Mouse (Mus musculus): Measurements from ENCODE around the gene Samd4. TPM values are rescaled to one million over a fixed set of nuclear protein-coding genes. Genes with fewer than 3 reads are reported as not detected.

Gene Samd4
- polyA plus RNA-seq, 1 experiment from 2014 or later, result 3.3 TPM

- H3K27me3 ChIP-seq (ENCODE audit: low read depth, poor library complexity, severe bottlenecking), result peaks cover 19% of the 10 kb centered on the region
- H3K9me3 ChIP-seq (replicated peaks), result no peaks in the 10 kb centered on the region
- H3K4me3 ChIP-seq, result peak overlapping the region; percentile 77
- under 1% methylated on average over 50 of the region's 52 CpGs for WGBS
- peaks cover 8% of the 10 kb centered on the region for H3K36me3 ChIP-seq
- peaks cover 53% of the 10 kb centered on the region for H3K4me1 ChIP-seq
- H3K27ac ChIP-seq (replicated peaks), result peak overlapping the region; percentile 91
- DNase-seq (ENCODE audit: low spot score), result peak; percentile 81
Measured at GRCm38 (mm10) chr14:46884701-46885428, 2.2 kb downstream of the Samd4 start.

GRCm38 (mm10) chr14:46885429-46885755 lies 2.7 kb downstream of the Samd4 start:
- Histone ChIP-seq H3K27ac (replicated peaks) (peak overlapping the region; percentile 42; the same call in 1 of the 2 replicates), H3K4me1 (peaks cover 53% of the 10 kb centered on the region), H3K9me3 (replicated peaks) (no peaks in the 10 kb centered on the region), H3K4me3 (peak overlapping the region; percentile 77), H3K36me3 (peaks cover 8% of the 10 kb centered on the region), H3K27me3 (ENCODE audit: low read depth, poor library complexity, severe bottlenecking) (peaks cover 19% of the 10 kb centered on the region)
- WGBS, result 1% methylated on average over 7 of the region's 7 CpGs
- no peak for DNase-seq (ENCODE audit: low spot score)

- 21% methylated on average over 5 of the region's 5 CpGs for WGBS
- Histone ChIP-seq H3K27me3 (ENCODE audit: low read depth, poor library complexity, severe bottlenecking) (peaks cover 19% of the 10 kb centered on the region), H3K4me1 (peaks cover 53% of the 10 kb centered on the region), H3K4me3 (peak overlapping the region; percentile 77), H3K36me3 (peaks cover 8% of the 10 kb centered on the region), H3K27ac (replicated peaks) (peak overlapping the region; percentile 42), H3K9me3 (replicated peaks) (no peaks in the 10 kb centered on the region)
- DNase-seq (ENCODE audit: low spot score), result peak; percentile 31
Measured at GRCm38 (mm10) chr14:46885891-46886301, 3.2 kb downstream of the Samd4 start.

- no peaks in the 10 kb centered on the region for H3K9me3 ChIP-seq (replicated peaks)
- 90% methylated on average over 4 of the region's 4 CpGs for WGBS
- peaks cover 21% of the 10 kb centered on the region for H3K4me1 ChIP-seq
- H3K4me3 ChIP-seq, result no peak overlapping the region
- no peak overlapping the region for H3K27ac ChIP-seq (replicated peaks)
- no peak for DNase-seq (ENCODE audit: low spot score)
- H3K36me3 ChIP-seq, result peaks cover 12% of the 10 kb centered on the region
- H3K27me3 ChIP-seq (ENCODE audit: low read depth, poor library complexity, severe bottlenecking), result no peaks in the 10 kb centered on the region; the same call in 1 of the 2 replicates
Measured at GRCm38 (mm10) chr14:46889096-46889495, 6.4 kb downstream of the Samd4 start.

GRCm38 (mm10) chr14:46893961-46894360 lies 11.3 kb downstream of the Samd4 start:
- no peak overlapping the region for H3K4me3 ChIP-seq
- H3K4me1 ChIP-seq, result no peaks in the 10 kb centered on the region
- no peak for DNase-seq (ENCODE audit: low spot score)
- WGBS, result 90% methylated on average over 10 of the region's 10 CpGs
- no peaks in the 10 kb centered on the region for H3K9me3 ChIP-seq (replicated peaks)
- H3K27ac ChIP-seq (replicated peaks), result no peak overlapping the region
- peaks cover 11% of the 10 kb centered on the region for H3K36me3 ChIP-seq
- H3K27me3 ChIP-seq (ENCODE audit: low read depth, poor library complexity, severe bottlenecking), result no peaks in the 10 kb centered on the region

- DNase-seq (ENCODE audit: low spot score), result no peak
- no peaks in the 10 kb centered on the region for H3K9me3 ChIP-seq (replicated peaks)
- H3K27me3 ChIP-seq (ENCODE audit: low read depth, poor library complexity, severe bottlenecking), result no peaks in the 10 kb centered on the region
- no peak overlapping the region for H3K4me3 ChIP-seq
- no peak overlapping the region for H3K27ac ChIP-seq (replicated peaks)
- no peaks in the 10 kb centered on the region for H3K36me3 ChIP-seq
- WGBS, result 89% methylated on average over 5 of the region's 5 CpGs
- H3K4me1 ChIP-seq, result no peaks in the 10 kb centered on the region
Measured at GRCm38 (mm10) chr14:46897953-46898352, 15.3 kb downstream of the Samd4 start.

- no peaks in the 10 kb centered on the region for H3K9me3 ChIP-seq (replicated peaks)
- no peak for DNase-seq (ENCODE audit: low spot score)
- no peak overlapping the region for H3K4me3 ChIP-seq
- no peaks in the 10 kb centered on the region for H3K4me1 ChIP-seq
- no peaks in the 10 kb centered on the region for H3K36me3 ChIP-seq
- 70% methylated on average over 3 of the region's 3 CpGs for WGBS
- no peak overlapping the region for H3K27ac ChIP-seq (replicated peaks)
- no peaks in the 10 kb centered on the region for H3K27me3 ChIP-seq (ENCODE audit: low read depth, poor library complexity, severe bottlenecking)
Measured at GRCm38 (mm10) chr14:46898626-46899025, 16.0 kb downstream of the Samd4 start.

GRCm38 (mm10) chr14:46902498-46903087 lies 19.9 kb downstream of the Samd4 start:
- no peaks in the 10 kb centered on the region for H3K27me3 ChIP-seq (ENCODE audit: low read depth, poor library complexity, severe bottlenecking)
- 93% methylated on average over 9 of the region's 9 CpGs for WGBS
- H3K4me3 ChIP-seq, result no peak overlapping the region
- H3K4me1 ChIP-seq, result no peaks in the 10 kb centered on the region
- no peak for DNase-seq (ENCODE audit: low spot score)
- no peak overlapping the region for H3K27ac ChIP-seq (replicated peaks)
- no peaks in the 10 kb centered on the region for H3K36me3 ChIP-seq
- H3K9me3 ChIP-seq (replicated peaks), result no peaks in the 10 kb centered on the region

GRCm38 (mm10) chr14:46904276-46904675 lies 21.6 kb downstream of the Samd4 start:
- no peaks in the 10 kb centered on the region for H3K4me1 ChIP-seq
- H3K4me3 ChIP-seq, result no peak overlapping the region
- 94% methylated on average over 4 of the region's 4 CpGs for WGBS
- H3K27ac ChIP-seq (replicated peaks), result no peak overlapping the region
- no peak for DNase-seq (ENCODE audit: low spot score)
- no peaks in the 10 kb centered on the region for H3K9me3 ChIP-seq (replicated peaks)
- H3K36me3 ChIP-seq, result no peaks in the 10 kb centered on the region
- no peaks in the 10 kb centered on the region for H3K27me3 ChIP-seq (ENCODE audit: low read depth, poor library complexity, severe bottlenecking)

GRCm38 (mm10) chr14:46908858-46909257 lies 26.2 kb downstream of the Samd4 start:
- no peaks in the 10 kb centered on the region for H3K9me3 ChIP-seq (replicated peaks)

GRCm38 (mm10) chr14:46912496-46912895 lies 29.8 kb downstream of the Samd4 start:
- no peak for DNase-seq (ENCODE audit: low spot score)
- 90% methylated on average over 7 of the region's 7 CpGs for WGBS

More at GRCm38 (mm10) chr14:46908858-46909257, 26.2 kb downstream of the Samd4 start:
- Histone ChIP-seq H3K36me3 (no peaks in the 10 kb centered on the region), H3K4me3 (no peak overlapping the region), H3K4me1 (no peaks in the 10 kb centered on the region), H3K27me3 (ENCODE audit: low read depth, poor library complexity, severe bottlenecking) (no peaks in the 10 kb centered on the region), H3K27ac (replicated peaks) (no peak overlapping the region)
- no peak for DNase-seq (ENCODE audit: low spot score)
- WGBS, result 87% methylated on average over 8 of the region's 8 CpGs

GRCm38 (mm10) chr14:46914356-46914755 lies 31.7 kb downstream of the Samd4 start:
- WGBS, result 84% methylated on average over 6 of the region's 6 CpGs
- Histone ChIP-seq H3K27ac (replicated peaks) (no peak overlapping the region), H3K9me3 (replicated peaks) (no peaks in the 10 kb centered on the region), H3K27me3 (ENCODE audit: low read depth, poor library complexity, severe bottlenecking) (no peaks in the 10 kb centered on the region), H3K4me3 (no peak overlapping the region), H3K4me1 (no peaks in the 10 kb centered on the region), H3K36me3 (no peaks in the 10 kb centered on the region)
- no peak for DNase-seq (ENCODE audit: low spot score)

More at GRCm38 (mm10) chr14:46912496-46912895, 29.8 kb downstream of the Samd4 start:
- Histone ChIP-seq H3K9me3 (replicated peaks) (no peaks in the 10 kb centered on the region), H3K4me3 (no peak overlapping the region), H3K27ac (replicated peaks) (no peak overlapping the region), H3K27me3 (ENCODE audit: low read depth, poor library complexity, severe bottlenecking) (no peaks in the 10 kb centered on the region), H3K4me1 (no peaks in the 10 kb centered on the region), H3K36me3 (no peaks in the 10 kb centered on the region)

- Histone ChIP-seq H3K4me3 (no peak overlapping the region), H3K36me3 (no peaks in the 10 kb centered on the region), H3K27me3 (ENCODE audit: low read depth, poor library complexity, severe bottlenecking) (no peaks in the 10 kb centered on the region), H3K4me1 (peaks cover 2% of the 10 kb centered on the region), H3K9me3 (replicated peaks) (no peaks in the 10 kb centered on the region), H3K27ac (replicated peaks) (no peak overlapping the region)
- DNase-seq (ENCODE audit: low spot score), result no peak
- WGBS, result 77% methylated on average over 6 of the region's 6 CpGs
Measured at GRCm38 (mm10) chr14:46915555-46915954, 32.9 kb downstream of the Samd4 start.

Data from midbrain, embryonic 10.5 days (tissue).